Mouse (Mus musculus): Measurements from ENCODE around the gene Shc3. TPM values are rescaled to one million over a fixed set of nuclear protein-coding genes. Genes with fewer than 3 reads are reported as not detected.

Gene Shc3
- polyA plus RNA-seq, 1 experiment from 2014 or later: not detected

GRCm38 (mm10) chr13:51603894-51604244 lies 34.6 kb upstream of the Shc3 start:
- 42% methylated on average over 4 of the region's 4 CpGs for WGBS (ENCODE audit: insufficient replicate concordance)
- Histone ChIP-seq H3K27ac (ENCODE audit: low read length) (no peak overlapping the region), H3K4me3 (ENCODE audit: low read depth, low read length) (no peak overlapping the region), H3K9ac (ENCODE audit: low read depth, low read length) (no peak overlapping the region), H3K36me3 (ENCODE audit: control insufficient read depth, insufficient read depth) (no peaks in the 10 kb centered on the region), H3K9me3 (replicated peaks; ENCODE audit: control insufficient read depth, low read length) (no peaks in the 10 kb centered on the region), H3K4me1 (ENCODE audit: control insufficient read depth, low read depth, low read length) (no peaks in the 10 kb centered on the region), H3K4me2 (ENCODE audit: low read depth, low read length) (no peak overlapping the region), H3K27me3 (ENCODE audit: control insufficient read depth, insufficient read depth, low read depth, low read length) (no peaks in the 10 kb centered on the region)
- ATAC-seq (ENCODE audit: low read depth): no peak

- Histone ChIP-seq H3K4me2 (ENCODE audit: low read depth, low read length) (no peak overlapping the region), H3K9me3 (replicated peaks; ENCODE audit: control insufficient read depth, low read length) (no peaks in the 10 kb centered on the region), H3K36me3 (ENCODE audit: control insufficient read depth, insufficient read depth) (no peaks in the 10 kb centered on the region), H3K27ac (ENCODE audit: low read length) (no peak overlapping the region), H3K4me3 (ENCODE audit: low read depth, low read length) (no peak overlapping the region), H3K9ac (ENCODE audit: low read depth, low read length) (no peak overlapping the region), H3K4me1 (ENCODE audit: control insufficient read depth, low read depth, low read length) (no peaks in the 10 kb centered on the region), H3K27me3 (ENCODE audit: control insufficient read depth, insufficient read depth, low read depth, low read length) (no peaks in the 10 kb centered on the region)
- ATAC-seq (ENCODE audit: low read depth): no peak
- 37% methylated on average over 16 of the region's 16 CpGs for WGBS (ENCODE audit: insufficient replicate concordance)
Measured at GRCm38 (mm10) chr13:51603221-51603893, 34.1 kb upstream of the Shc3 start.

GRCm38 (mm10) chr13:51602764-51603163 lies 33.5 kb upstream of the Shc3 start:
- no peak overlapping the region for H3K27ac ChIP-seq (ENCODE audit: low read length)
- 63% methylated on average over 8 of the region's 8 CpGs for WGBS (ENCODE audit: insufficient replicate concordance)
- no peaks in the 10 kb centered on the region for H3K9me3 ChIP-seq (replicated peaks; ENCODE audit: control insufficient read depth, low read length)
- H3K4me3 ChIP-seq (ENCODE audit: low read depth, low read length): no peak overlapping the region
- no peaks in the 10 kb centered on the region for H3K27me3 ChIP-seq (ENCODE audit: control insufficient read depth, insufficient read depth, low read depth, low read length)
- no peaks in the 10 kb centered on the region for H3K36me3 ChIP-seq (ENCODE audit: control insufficient read depth, insufficient read depth)
- ATAC-seq (ENCODE audit: low read depth): no peak
- no peak overlapping the region for H3K4me2 ChIP-seq (ENCODE audit: low read depth, low read length)
- no peaks in the 10 kb centered on the region for H3K4me1 ChIP-seq (ENCODE audit: control insufficient read depth, low read depth, low read length)
- H3K9ac ChIP-seq (ENCODE audit: low read depth, low read length): no peak overlapping the region

GRCm38 (mm10) chr13:51600169-51600568 lies 30.9 kb upstream of the Shc3 start:
- no peaks in the 10 kb centered on the region for H3K9me3 ChIP-seq (replicated peaks; ENCODE audit: control insufficient read depth, low read length)
- no peak overlapping the region for H3K27ac ChIP-seq (ENCODE audit: low read length)
- H3K27me3 ChIP-seq (ENCODE audit: control insufficient read depth, insufficient read depth, low read depth, low read length): peaks cover 3% of the 10 kb centered on the region
- ATAC-seq (ENCODE audit: low read depth): no peak
- H3K4me2 ChIP-seq (ENCODE audit: low read depth, low read length): no peak overlapping the region
- H3K4me3 ChIP-seq (ENCODE audit: low read depth, low read length): no peak overlapping the region
- 44% methylated on average over 8 of the region's 8 CpGs for WGBS (ENCODE audit: insufficient replicate concordance)
- no peaks in the 10 kb centered on the region for H3K36me3 ChIP-seq (ENCODE audit: control insufficient read depth, insufficient read depth)
- no peak overlapping the region for H3K9ac ChIP-seq (ENCODE audit: low read depth, low read length)
- no peaks in the 10 kb centered on the region for H3K4me1 ChIP-seq (ENCODE audit: control insufficient read depth, low read depth, low read length)

GRCm38 (mm10) chr13:51598063-51598462 lies 28.8 kb upstream of the Shc3 start:
- no peak overlapping the region for H3K4me2 ChIP-seq (ENCODE audit: low read depth, low read length)
- H3K9ac ChIP-seq (ENCODE audit: low read depth, low read length): no peak overlapping the region
- no peaks in the 10 kb centered on the region for H3K36me3 ChIP-seq (ENCODE audit: control insufficient read depth, insufficient read depth)
- 9% methylated on average over 2 of the region's 2 CpGs for WGBS (ENCODE audit: insufficient replicate concordance)
- no peaks in the 10 kb centered on the region for H3K9me3 ChIP-seq (replicated peaks; ENCODE audit: control insufficient read depth, low read length)
- no peak overlapping the region for H3K4me3 ChIP-seq (ENCODE audit: low read depth, low read length)
- ATAC-seq (ENCODE audit: low read depth): no peak
- H3K27me3 ChIP-seq (ENCODE audit: control insufficient read depth, insufficient read depth, low read depth, low read length): peaks cover 11% of the 10 kb centered on the region
- H3K4me1 ChIP-seq (ENCODE audit: control insufficient read depth, low read depth, low read length): no peaks in the 10 kb centered on the region
- H3K27ac ChIP-seq (ENCODE audit: low read length): no peak overlapping the region

GRCm38 (mm10) chr13:51595404-51595803 lies 26.2 kb upstream of the Shc3 start:
- H3K36me3 ChIP-seq (ENCODE audit: control insufficient read depth, insufficient read depth): no peaks in the 10 kb centered on the region
- H3K27me3 ChIP-seq (ENCODE audit: control insufficient read depth, insufficient read depth, low read depth, low read length): peaks cover 11% of the 10 kb centered on the region
- no peak for ATAC-seq (ENCODE audit: low read depth)
- no peak overlapping the region for H3K9ac ChIP-seq (ENCODE audit: low read depth, low read length)
- H3K4me3 ChIP-seq (ENCODE audit: low read depth, low read length): no peak overlapping the region
- no peak overlapping the region for H3K27ac ChIP-seq (ENCODE audit: low read length)
- 42% methylated on average over 11 of the region's 11 CpGs for WGBS (ENCODE audit: insufficient replicate concordance)
- H3K4me1 ChIP-seq (ENCODE audit: control insufficient read depth, low read depth, low read length): no peaks in the 10 kb centered on the region
- H3K9me3 ChIP-seq (replicated peaks; ENCODE audit: control insufficient read depth, low read length): no peaks in the 10 kb centered on the region
- no peak overlapping the region for H3K4me2 ChIP-seq (ENCODE audit: low read depth, low read length)

- Histone ChIP-seq H3K27ac (ENCODE audit: low read length) (no peak overlapping the region), H3K4me2 (ENCODE audit: low read depth, low read length) (no peak overlapping the region), H3K4me1 (ENCODE audit: control insufficient read depth, low read depth, low read length) (no peaks in the 10 kb centered on the region), H3K4me3 (ENCODE audit: low read depth, low read length) (no peak overlapping the region), H3K9ac (ENCODE audit: low read depth, low read length) (no peak overlapping the region), H3K27me3 (ENCODE audit: control insufficient read depth, insufficient read depth, low read depth, low read length) (peaks cover 11% of the 10 kb centered on the region), H3K36me3 (ENCODE audit: control insufficient read depth, insufficient read depth) (no peaks in the 10 kb centered on the region), H3K9me3 (replicated peaks; ENCODE audit: control insufficient read depth, low read length) (no peaks in the 10 kb centered on the region)
- 3% methylated on average over 35 of the region's 36 CpGs for WGBS (ENCODE audit: insufficient replicate concordance)
- no peak for ATAC-seq (ENCODE audit: low read depth)
Measured at GRCm38 (mm10) chr13:51594656-51595311, 25.6 kb upstream of the Shc3 start.

- H3K9me3 ChIP-seq (replicated peaks; ENCODE audit: control insufficient read depth, low read length): no peaks in the 10 kb centered on the region
- no peak overlapping the region for H3K4me2 ChIP-seq (ENCODE audit: low read depth, low read length)
- ATAC-seq (ENCODE audit: low read depth): no peak
- no peak overlapping the region for H3K27ac ChIP-seq (ENCODE audit: low read length)
- no peaks in the 10 kb centered on the region for H3K36me3 ChIP-seq (ENCODE audit: control insufficient read depth, insufficient read depth)
- no peak overlapping the region for H3K4me3 ChIP-seq (ENCODE audit: low read depth, low read length)
- no peaks in the 10 kb centered on the region for H3K4me1 ChIP-seq (ENCODE audit: control insufficient read depth, low read depth, low read length)
- no peaks in the 10 kb centered on the region for H3K27me3 ChIP-seq (ENCODE audit: control insufficient read depth, insufficient read depth, low read depth, low read length)
- H3K9ac ChIP-seq (ENCODE audit: low read depth, low read length): no peak overlapping the region
- 47% methylated on average over 4 of the region's 4 CpGs for WGBS (ENCODE audit: insufficient replicate concordance)
Measured at GRCm38 (mm10) chr13:51588005-51588404, 18.8 kb upstream of the Shc3 start.

- Histone ChIP-seq H3K4me2 (ENCODE audit: low read depth, low read length) (no peak overlapping the region), H3K27ac (ENCODE audit: low read length) (no peak overlapping the region), H3K4me3 (ENCODE audit: low read depth, low read length) (no peak overlapping the region), H3K36me3 (ENCODE audit: control insufficient read depth, insufficient read depth) (no peaks in the 10 kb centered on the region), H3K27me3 (ENCODE audit: control insufficient read depth, insufficient read depth, low read depth, low read length) (no peaks in the 10 kb centered on the region; the same call in 1 of the 2 replicates), H3K9me3 (replicated peaks; ENCODE audit: control insufficient read depth, low read length) (no peaks in the 10 kb centered on the region), H3K9ac (ENCODE audit: low read depth, low read length) (no peak overlapping the region), H3K4me1 (ENCODE audit: control insufficient read depth, low read depth, low read length) (no peaks in the 10 kb centered on the region)
- ATAC-seq (ENCODE audit: low read depth): no peak
- WGBS (ENCODE audit: insufficient replicate concordance): 37% methylated on average over 2 of the region's 2 CpGs
Measured at GRCm38 (mm10) chr13:51582204-51582603, 13.0 kb upstream of the Shc3 start.

Measured in liver, embryonic 16.5 days (tissue).